Mouse (Mus musculus) thymus, adult 2 months (tissue): ENCODE results near the gene Tmem184a. TPM values are rescaled to one million over a fixed set of nuclear protein-coding genes. Genes with fewer than 3 reads are reported as not detected.

Experiments used
- DNase-seq: peaks from one replicate; pipeline ENCODE4 v3.0.0; 2021
- H3K27ac ChIP-seq: fragments of 200-500 bp; 2 replicates; pipeline ENCODE4 v1.5.1; 2012; ENCODE audit warnings: low read length, control low read depth; ENCODE audit not compliant: control insufficient read depth, insufficient read depth
- H3K27me3 ChIP-seq: fragments of 200-500 bp; 2 replicates; pipeline ENCODE4 v1.6.1; 2012; ENCODE audit warnings: mild to moderate bottlenecking, low read length, moderate library complexity, mixed read lengths; ENCODE audit not compliant: control insufficient read depth, insufficient read depth
- H3K36me3 ChIP-seq: fragments of 200-500 bp; 2 replicates; pipeline ENCODE4 v1.6.1; 2012; ENCODE audit warnings: mild to moderate bottlenecking, low read length, moderate library complexity; ENCODE audit not compliant: control insufficient read depth, insufficient read depth
- H3K4me1 ChIP-seq: fragments of 200-500 bp; replicated peaks from 2 replicates; pipeline ENCODE4 v1.6.1; 2012; ENCODE audit warnings: low read length; ENCODE audit not compliant: control insufficient read depth, insufficient read depth
- H3K4me3 ChIP-seq: fragments of 200-500 bp; 2 replicates; pipeline ENCODE4 v1.5.1; 2012; ENCODE audit warnings: mild to moderate bottlenecking, low read length, control low read depth, moderate library complexity; ENCODE audit not compliant: control insufficient read depth, insufficient read depth
- CTCF ChIP-seq: fragments of 200-500 bp; IDR thresholded peaks from 2 replicates; pipeline ENCODE4 v1.5.1; 2012; ENCODE audit warnings: mild to moderate bottlenecking, control low read depth, low read length, moderate library complexity, borderline replicate concordance; ENCODE audit not compliant: control insufficient read depth, poor library complexity, insufficient read depth; ENCODE audit errors: extremely low read depth
- POLR2A ChIP-seq: fragments of 200-500 bp; IDR thresholded peaks from 2 replicates; pipeline ENCODE4 v1.6.1; 2012; ENCODE audit warnings: mild to moderate bottlenecking, low read length, control low read depth, moderate library complexity; ENCODE audit not compliant: control insufficient read depth, poor library complexity, insufficient read depth; ENCODE audit errors: extremely low read depth
- WGBS: fragments of 180-500 bp; shearing (Covaris S2); methylation state at CpG from one replicate; pipeline ENCODE4 v1.1.7; 2018; 5-methylcytosine and 5-hydroxymethylcytosine counted together
- polyA plus RNA-seq: library from polyadenylated mRNA; depleted of rRNA; stranded (reverse); fragments of >200 nt; gene quantifications from 2 replicates; pipeline ENCODE4 v1.2.3, GENCODE M21; 2012

Gene Tmem184a
- polyA plus RNA-seq, 1 experiment = 7.6 TPM

- no peak overlapping the region for H3K4me3 ChIP-seq
- H3K27me3 ChIP-seq = no peaks in the 10 kb centered on the region
- TF ChIP-seq POLR2A = no peak
- peak; percentile 51; the same call in 1 of the 2 replicates for TF ChIP-seq CTCF
- H3K36me3 ChIP-seq = peaks cover 18% of the 10 kb centered on the region
- H3K27ac ChIP-seq = no peak overlapping the region
- 28% methylated on average over 6 of the region's 6 CpGs for WGBS
- no peak for DNase-seq
- H3K4me1 ChIP-seq = 0 out of 2 replicates have a peak, but pooled peaks cover 4% of the 10 kb centered on the region
These were observed 15.6 kb downstream of the Tmem184a start for GRCm38 (mm10) chr5:139804107-139804551.

DNA sequence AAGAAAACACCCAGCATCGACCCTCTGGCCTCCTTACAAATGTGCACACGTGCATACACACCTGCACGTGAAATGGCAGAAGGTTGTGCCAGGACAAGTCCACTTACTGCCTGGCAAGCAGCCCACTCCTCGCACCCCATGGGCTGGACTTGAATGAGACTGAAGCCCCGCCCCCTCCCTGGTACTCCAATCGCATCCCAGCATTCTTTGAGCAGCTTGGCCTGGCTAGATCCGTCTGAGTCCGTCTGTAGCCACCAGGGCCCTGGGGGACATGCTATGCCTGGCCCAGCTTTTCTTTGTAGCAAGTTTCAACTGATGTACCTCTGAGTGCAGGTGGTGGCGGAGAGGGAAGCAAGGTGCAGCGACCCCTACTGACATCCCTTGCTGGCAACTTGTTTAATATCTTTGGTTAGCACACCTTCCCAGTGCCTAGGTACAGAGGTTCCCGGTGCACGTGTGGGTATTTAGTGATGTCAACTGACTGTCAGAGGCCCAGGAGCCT lies 16.1 kb downstream of the Tmem184a start:
- Histone ChIP-seq H3K27me3 (no peaks in the 10 kb centered on the region), H3K4me1 (0 out of 2 replicates have a peak, but pooled peaks cover 4% of the 10 kb centered on the region), H3K36me3 (peaks cover 18% of the 10 kb centered on the region), H3K27ac (no peak overlapping the region), H3K4me3 (no peak overlapping the region)
- peak; percentile 36 for DNase-seq
- TF ChIP-seq CTCF (0 out of 2 replicates have a peak, but pooled peaks have one; percentile 52), POLR2A (no peak)
- WGBS = 28% methylated on average over 12 of the region's 12 CpGs

DNA sequence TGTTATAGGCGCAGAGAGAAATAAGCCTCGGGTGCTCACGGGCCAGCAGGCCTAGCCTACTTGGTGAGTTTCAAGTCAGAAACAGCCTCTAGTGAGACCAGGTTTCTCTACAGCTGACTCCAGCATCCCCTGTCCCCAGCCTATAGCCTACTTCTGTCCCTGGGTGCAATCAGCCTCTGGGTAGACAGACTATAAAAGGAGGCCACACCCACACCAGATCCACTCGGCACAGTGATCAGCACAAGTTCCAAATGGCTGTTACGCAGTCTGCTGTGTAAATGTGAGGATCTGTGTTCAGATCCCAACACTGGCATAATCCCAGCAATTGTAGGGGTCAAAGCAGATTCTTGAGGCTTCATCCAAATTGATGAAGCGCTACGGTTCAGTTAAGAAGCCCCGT lies 16.6 kb downstream of the Tmem184a start:
- peaks cover 5% of the 10 kb centered on the region for H3K4me1 ChIP-seq
- DNase-seq = no peak
- WGBS = 91% methylated on average over 8 of the region's 8 CpGs
- no peaks in the 10 kb centered on the region for H3K27me3 ChIP-seq
- TF ChIP-seq CTCF (no peak), POLR2A (no peak)
- H3K27ac ChIP-seq = no peak overlapping the region
- H3K36me3 ChIP-seq = peaks cover 18% of the 10 kb centered on the region
- no peak overlapping the region for H3K4me3 ChIP-seq

GRCm38 (mm10) chr5:139801880-139802279 lies 17.8 kb downstream of the Tmem184a start:
- Histone ChIP-seq H3K4me3 (no peak overlapping the region), H3K27me3 (no peaks in the 10 kb centered on the region), H3K4me1 (peaks cover 13% of the 10 kb centered on the region), H3K27ac (no peak overlapping the region), H3K36me3 (peaks cover 18% of the 10 kb centered on the region)
- DNase-seq = no peak
- TF ChIP-seq POLR2A (no peak), CTCF (no peak)
- 97% methylated on average over 10 of the region's 10 CpGs for WGBS

DNA sequence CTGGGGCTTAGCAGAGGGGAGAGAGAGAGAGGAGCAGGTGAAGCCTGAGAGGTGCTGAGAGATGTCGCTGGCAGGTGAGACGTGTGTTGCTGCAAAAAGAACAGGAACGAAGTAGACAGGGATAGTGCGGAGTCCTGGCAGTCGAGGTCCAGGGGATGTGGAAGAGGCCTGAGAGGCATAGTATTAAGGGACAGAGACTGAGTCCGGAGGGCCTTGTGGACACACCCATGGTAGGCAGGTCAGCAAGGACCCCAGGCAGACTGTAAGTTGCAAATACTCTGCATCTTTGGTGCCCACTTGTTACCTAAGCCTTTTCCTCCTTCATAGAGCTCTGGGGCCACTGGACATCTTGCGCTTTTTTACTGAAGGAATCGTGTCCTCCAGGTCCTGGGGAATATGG lies 18.5 kb downstream of the Tmem184a start:
- Histone ChIP-seq H3K36me3 (peaks cover 18% of the 10 kb centered on the region), H3K4me1 (peaks cover 16% of the 10 kb centered on the region), H3K4me3 (no peak overlapping the region), H3K27ac (no peak overlapping the region), H3K27me3 (no peaks in the 10 kb centered on the region)
- TF ChIP-seq POLR2A (no peak), CTCF (no peak)
- no peak for DNase-seq
- WGBS = 95% methylated on average over 8 of the region's 8 CpGs

- 97% methylated on average over 33 of the region's 33 CpGs for WGBS
- H3K4me1 ChIP-seq = peaks cover 28% of the 10 kb centered on the region
These were observed 19.7 kb downstream of the Tmem184a start for GRCm38 (mm10) chr5:139799801-139800590.

GRCm38 (mm10) chr5:139799041-139799440 lies 20.7 kb downstream of the Tmem184a start:
- H3K27ac ChIP-seq = no peak overlapping the region
- peaks cover 18% of the 10 kb centered on the region for H3K36me3 ChIP-seq
- TF ChIP-seq CTCF (no peak), POLR2A (no peak)
- H3K27me3 ChIP-seq = no peaks in the 10 kb centered on the region
- 96% methylated on average over 9 of the region's 9 CpGs for WGBS
- peaks cover 37% of the 10 kb centered on the region for H3K4me1 ChIP-seq
- H3K4me3 ChIP-seq = no peak overlapping the region
- no peak for DNase-seq

More at GRCm38 (mm10) chr5:139799801-139800590, 19.7 kb downstream of the Tmem184a start:
- Histone ChIP-seq H3K27ac (no peak overlapping the region), H3K36me3 (peaks cover 18% of the 10 kb centered on the region), H3K4me3 (no peak overlapping the region), H3K27me3 (no peaks in the 10 kb centered on the region)
- no peak for DNase-seq
- TF ChIP-seq POLR2A (no peak), CTCF (no peak)
